Mouse (Mus musculus) olfactory bulb, adult 2 months (tissue): Measurements from ENCODE around the gene Adamts17. TPM values are rescaled to one million over a fixed set of nuclear protein-coding genes. Genes with fewer than 3 reads are reported as not detected.

Source experiments
- H3K27ac ChIP-seq: fragments of 200-500 bp; 2 replicates; pipeline ENCODE4 v1.5.1; 2012; ENCODE audit warnings: low read depth, low read length; ENCODE audit not compliant: insufficient read depth
- H3K4me1 ChIP-seq: fragments of 200-500 bp; 2 replicates; pipeline ENCODE4 v1.6.1; 2012; ENCODE audit warnings: low read length; ENCODE audit not compliant: control insufficient read depth, insufficient read depth
- H3K4me3 ChIP-seq: fragments of 200-500 bp; 2 replicates; pipeline ENCODE4 v1.5.1; 2012; ENCODE audit warnings: mild to moderate bottlenecking, low read depth, low read length, moderate library complexity; ENCODE audit not compliant: insufficient read depth
- CTCF ChIP-seq: fragments of 200-500 bp; IDR thresholded peaks from 2 replicates; pipeline ENCODE4 v1.5.1; 2012; ENCODE audit warnings: low read depth, mild to moderate bottlenecking, low read length, moderate library complexity; ENCODE audit not compliant: insufficient read depth
- POLR2A ChIP-seq: fragments of 200-500 bp; IDR thresholded peaks from 2 replicates; pipeline ENCODE4 v1.6.1; 2012; ENCODE audit warnings: mild to moderate bottlenecking, low read depth, low read length, moderate library complexity; ENCODE audit not compliant: insufficient read depth
- WGBS: fragments of 180-500 bp; shearing (Covaris S2); methylation state at CpG from one replicate; pipeline ENCODE4 v1.1.7; 2018; 5-methylcytosine and 5-hydroxymethylcytosine counted together
- polyA plus RNA-seq: library from polyadenylated mRNA; stranded (reverse); fragments of >200 nt; gene quantifications from 2 replicates; pipeline ENCODE4 v1.2.4, GENCODE M21; 2012; ENCODE audit warnings: low replicate concordance; ENCODE audit not compliant: missing spikeins, insufficient read depth, insufficient read length

Gene Adamts17
- polyA plus RNA-seq, 1 experiment, result not detected

DNA sequence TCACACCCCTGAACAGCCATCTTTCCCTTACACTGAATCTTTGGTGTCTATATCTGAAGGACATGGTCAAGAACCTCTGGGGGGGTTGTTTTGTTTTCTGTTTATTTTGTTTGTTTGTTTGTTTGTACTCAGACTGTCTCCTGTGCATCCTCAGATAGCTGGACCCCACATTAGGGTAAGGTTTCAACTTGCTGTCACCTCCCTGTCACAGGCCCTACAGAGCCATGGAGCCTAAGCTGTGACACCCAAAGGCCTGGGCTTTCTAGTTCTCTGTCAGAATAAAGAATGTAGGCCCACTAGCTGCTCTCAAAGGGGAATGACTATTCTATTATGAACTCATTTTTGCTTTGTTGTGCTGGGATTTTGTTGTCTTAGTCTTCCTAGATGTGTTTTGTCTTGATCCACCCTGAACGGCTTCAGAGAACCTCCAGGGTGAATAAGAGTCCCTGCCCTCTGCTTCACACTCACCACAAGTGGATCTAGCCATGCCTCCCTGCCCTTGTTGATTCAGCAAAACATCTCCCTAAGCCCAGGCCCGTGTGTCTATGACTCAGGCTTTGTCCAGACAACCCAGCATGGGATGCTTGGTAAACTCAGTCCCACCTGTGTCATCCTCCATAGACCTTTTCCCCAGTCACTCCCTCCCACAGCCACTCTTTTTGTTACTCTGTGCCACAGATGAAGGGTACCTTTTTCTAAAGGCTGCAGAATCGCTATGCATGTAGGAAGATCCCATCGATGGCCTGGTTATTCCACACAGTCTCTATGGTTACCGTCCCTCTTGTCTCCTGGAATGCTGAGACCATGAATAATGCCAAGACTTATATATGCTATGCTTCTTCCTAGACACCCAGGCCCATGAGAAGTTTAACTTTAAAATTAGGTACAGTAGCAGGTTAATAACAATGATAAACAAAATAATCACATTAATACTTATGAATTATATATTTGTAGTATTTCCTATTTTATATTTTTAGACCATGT, 197.3 kb downstream of the Adamts17 start:
- H3K4me3 ChIP-seq, result no peak overlapping the region
- TF ChIP-seq POLR2A, result no peak
- WGBS, result 75% methylated on average over 5 of the region's 5 CpGs
- H3K4me1 ChIP-seq, result no peaks in the 10 kb centered on the region
- H3K27ac ChIP-seq, result no peak overlapping the region

GRCm38 (mm10) chr7:67037726-67038520, 198.4 kb downstream of the Adamts17 start:
- Histone ChIP-seq H3K4me3 (no peak overlapping the region), H3K4me1 (no peaks in the 10 kb centered on the region), H3K27ac (no peak overlapping the region)
- TF ChIP-seq POLR2A (no peak), CTCF (no peak)
- 85% methylated on average over 4 of the region's 4 CpGs for WGBS

DNA sequence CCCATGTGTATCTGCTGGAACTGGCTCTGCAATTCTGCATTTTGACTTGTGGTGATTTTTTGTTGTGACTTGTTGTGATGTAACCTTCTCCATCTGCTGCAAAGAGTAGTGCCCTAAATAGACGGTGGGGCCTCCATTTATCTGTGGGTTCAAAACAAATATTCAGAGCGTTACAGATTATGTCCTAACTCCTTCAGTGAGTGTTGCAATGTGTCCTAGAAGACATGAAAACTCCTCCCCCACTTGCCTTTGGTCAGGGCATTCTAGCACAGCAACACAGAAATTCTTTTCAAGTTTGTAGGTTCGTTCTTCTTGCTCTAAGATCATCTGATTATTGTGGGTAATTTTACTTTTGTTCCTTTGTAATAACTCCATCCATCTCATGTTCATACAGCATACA, 199.6 kb downstream of the Adamts17 start:
- H3K4me1 ChIP-seq, result no peaks in the 10 kb centered on the region
- WGBS, result 81% methylated on average over 3 of the region's 3 CpGs
- H3K27ac ChIP-seq, result no peak overlapping the region
- no peak overlapping the region for H3K4me3 ChIP-seq
- TF ChIP-seq CTCF (no peak), POLR2A (no peak)

DNA sequence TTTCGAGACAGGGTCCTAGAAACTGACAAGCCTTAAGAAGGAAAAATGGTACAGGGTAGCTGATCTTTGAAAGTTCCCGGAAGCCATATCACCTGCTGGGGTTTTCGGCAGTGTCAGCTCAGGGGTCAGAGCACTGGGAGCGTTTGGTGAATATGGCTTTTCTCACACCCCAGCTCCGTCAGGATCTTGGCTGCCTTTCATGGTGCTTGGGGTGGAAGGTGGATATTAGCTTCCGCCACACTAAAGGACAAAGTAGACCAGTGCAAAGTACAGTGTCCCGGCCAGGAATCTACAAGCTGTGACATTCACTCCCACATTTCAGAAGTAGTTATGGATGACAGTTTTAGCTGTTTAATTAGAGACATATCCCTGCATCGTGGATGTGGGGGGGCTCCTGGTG, 200.3 kb downstream of the Adamts17 start:
- no peak for TF ChIP-seq CTCF
- TF ChIP-seq POLR2A, result no peak
- WGBS, result 70% methylated on average over 8 of the region's 8 CpGs
- Histone ChIP-seq H3K27ac (no peak overlapping the region), H3K4me3 (no peak overlapping the region), H3K4me1 (no peaks in the 10 kb centered on the region)

- no peaks in the 10 kb centered on the region for H3K4me1 ChIP-seq
- H3K27ac ChIP-seq, result no peak overlapping the region
- WGBS, result 87% methylated on average over 3 of the region's 3 CpGs
- no peak overlapping the region for H3K4me3 ChIP-seq
- TF ChIP-seq CTCF (no peak), POLR2A (no peak)
Measured at GRCm38 (mm10) chr7:67041685-67042084, 202.2 kb downstream of the Adamts17 start.

- H3K4me1 ChIP-seq, result no peaks in the 10 kb centered on the region
- WGBS, result 77% methylated on average over 15 of the region's 15 CpGs
- H3K27ac ChIP-seq, result no peak overlapping the region
- no peak overlapping the region for H3K4me3 ChIP-seq
- TF ChIP-seq CTCF, result no peak
- no peak for TF ChIP-seq POLR2A
Measured at GRCm38 (mm10) chr7:67044121-67044817, 204.7 kb downstream of the Adamts17 start.

GRCm38 (mm10) chr7:67045202-67045601, 205.7 kb downstream of the Adamts17 start:
- 98% methylated on average over 6 of the region's 6 CpGs for WGBS

DNA sequence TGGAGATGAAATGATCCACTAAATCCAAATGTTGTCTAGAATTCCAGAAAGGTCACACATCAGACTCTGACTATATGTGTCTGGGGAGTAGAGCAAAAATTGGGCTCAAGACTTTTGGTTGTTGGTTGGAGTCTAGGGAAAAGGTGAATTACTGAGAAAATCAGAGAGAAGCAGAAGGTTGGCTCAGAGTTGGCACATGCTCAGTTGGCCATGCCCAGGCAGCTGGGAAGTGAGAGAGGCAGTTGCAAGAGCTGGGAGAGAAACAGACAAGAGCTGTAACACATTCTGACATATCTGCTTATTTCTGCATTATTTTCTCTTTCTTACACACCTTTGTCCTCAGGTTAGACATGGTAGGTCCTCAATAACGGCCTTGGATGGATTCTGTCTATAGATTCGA, 209.7 kb downstream of the Adamts17 start:
- H3K27ac ChIP-seq, result no peak overlapping the region
- no peaks in the 10 kb centered on the region for H3K4me1 ChIP-seq
- 98% methylated on average over 2 of the region's 2 CpGs for WGBS
- no peak overlapping the region for H3K4me3 ChIP-seq
- no peak for TF ChIP-seq CTCF
- no peak for TF ChIP-seq POLR2A

More at GRCm38 (mm10) chr7:67045202-67045601, 205.7 kb downstream of the Adamts17 start:
- Histone ChIP-seq H3K27ac (no peak overlapping the region), H3K4me3 (no peak overlapping the region), H3K4me1 (no peaks in the 10 kb centered on the region)
- TF ChIP-seq POLR2A (no peak), CTCF (no peak)

- Histone ChIP-seq H3K4me1 (no peaks in the 10 kb centered on the region), H3K27ac (no peak overlapping the region), H3K4me3 (no peak overlapping the region)
- TF ChIP-seq POLR2A, result no peak
- TF ChIP-seq CTCF, result no peak
- WGBS, result 87% methylated on average over 3 of the region's 3 CpGs
Measured at GRCm38 (mm10) chr7:67050424-67050823, 210.9 kb downstream of the Adamts17 start.
